Mouse (Mus musculus): ENCODE measurements around the gene Gm6904. TPM values are rescaled to one million over a fixed set of nuclear protein-coding genes. Genes with fewer than 3 reads are reported as not detected.
A peak's percentile ranks its signal among the peaks of the same experiment; 100 is the strongest.

Gene Gm6904
- polyA plus RNA-seq, 1 experiment from 2014 or later, result not detected

- Histone ChIP-seq H3K36me3 (peaks cover 16% of the 10 kb centered on the region; the same call in 1 of the 2 replicates), H3K4me3 (no peak overlapping the region), H3K27ac (no peak overlapping the region), H3K4me2 (no peak overlapping the region), H3K4me1 (peaks cover 17% of the 10 kb centered on the region), H3K9me3 (no peaks in the 10 kb centered on the region), H3K9ac (no peak overlapping the region), H3K27me3 (no peaks in the 10 kb centered on the region)
- 77% methylated on average over 7 of the region's 7 CpGs for WGBS
- ATAC-seq (ENCODE audit: insufficient number of reproducible peaks, low FRiP score, low TSS enrichment, low read depth), result no peak
These were observed 51.0 kb downstream of the Gm6904 start for GRCm38 (mm10) chr14:59209003-59209402.

DNA sequence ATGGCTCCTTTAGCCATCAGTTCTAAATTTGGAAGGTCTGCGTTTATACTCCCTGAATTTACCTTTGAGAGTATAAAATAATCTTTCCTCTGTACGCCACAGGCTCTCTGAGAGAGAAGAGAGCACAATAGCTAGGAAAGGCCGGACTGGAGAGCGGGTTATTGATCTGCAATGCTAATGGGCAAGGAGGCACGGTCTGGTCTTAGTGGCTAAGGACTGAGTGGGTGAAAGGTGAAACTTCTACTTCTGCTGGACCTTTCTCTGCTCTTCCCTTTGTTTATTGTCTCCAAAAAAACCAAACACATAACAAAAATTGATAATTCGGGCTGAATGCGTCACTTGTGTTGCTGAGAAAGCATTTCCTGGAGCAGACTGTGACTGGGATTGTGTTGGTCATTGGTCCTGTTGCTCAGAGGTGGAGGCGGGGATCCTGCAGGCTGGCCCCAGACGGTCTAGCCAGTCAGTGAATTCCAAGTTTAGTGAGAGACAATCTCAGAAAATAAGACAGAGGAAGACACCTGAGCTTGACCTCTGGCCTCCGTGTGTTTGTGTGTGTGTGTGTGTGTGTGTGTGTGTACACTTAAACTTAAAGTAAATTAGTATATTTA is 53.9 kb downstream of the Gm6904 start:
- H3K9ac ChIP-seq, result no peak overlapping the region
- WGBS, result 69% methylated on average over 10 of the region's 10 CpGs
- H3K27ac ChIP-seq, result no peak overlapping the region
- no peaks in the 10 kb centered on the region for H3K9me3 ChIP-seq
- H3K4me3 ChIP-seq, result no peak overlapping the region
- H3K4me1 ChIP-seq, result peaks cover 25% of the 10 kb centered on the region
- no peak overlapping the region for H3K4me2 ChIP-seq
- 0 out of 2 replicates have a peak, but pooled peaks cover 7% of the 10 kb centered on the region for H3K36me3 ChIP-seq
- H3K27me3 ChIP-seq, result no peaks in the 10 kb centered on the region
- no peak for ATAC-seq (ENCODE audit: insufficient number of reproducible peaks, low FRiP score, low TSS enrichment, low read depth)

GRCm38 (mm10) chr14:59205461-59205860 is 54.6 kb downstream of the Gm6904 start:
- Histone ChIP-seq H3K9ac (no peak overlapping the region), H3K27me3 (no peaks in the 10 kb centered on the region), H3K27ac (no peak overlapping the region), H3K4me1 (peaks cover 28% of the 10 kb centered on the region), H3K4me3 (no peak overlapping the region), H3K9me3 (no peaks in the 10 kb centered on the region), H3K4me2 (no peak overlapping the region), H3K36me3 (0 out of 2 replicates have a peak, but pooled peaks cover 4% of the 10 kb centered on the region)
- 34% methylated on average over 7 of the region's 7 CpGs for WGBS
- ATAC-seq (ENCODE audit: insufficient number of reproducible peaks, low FRiP score, low TSS enrichment, low read depth), result no peak

DNA sequence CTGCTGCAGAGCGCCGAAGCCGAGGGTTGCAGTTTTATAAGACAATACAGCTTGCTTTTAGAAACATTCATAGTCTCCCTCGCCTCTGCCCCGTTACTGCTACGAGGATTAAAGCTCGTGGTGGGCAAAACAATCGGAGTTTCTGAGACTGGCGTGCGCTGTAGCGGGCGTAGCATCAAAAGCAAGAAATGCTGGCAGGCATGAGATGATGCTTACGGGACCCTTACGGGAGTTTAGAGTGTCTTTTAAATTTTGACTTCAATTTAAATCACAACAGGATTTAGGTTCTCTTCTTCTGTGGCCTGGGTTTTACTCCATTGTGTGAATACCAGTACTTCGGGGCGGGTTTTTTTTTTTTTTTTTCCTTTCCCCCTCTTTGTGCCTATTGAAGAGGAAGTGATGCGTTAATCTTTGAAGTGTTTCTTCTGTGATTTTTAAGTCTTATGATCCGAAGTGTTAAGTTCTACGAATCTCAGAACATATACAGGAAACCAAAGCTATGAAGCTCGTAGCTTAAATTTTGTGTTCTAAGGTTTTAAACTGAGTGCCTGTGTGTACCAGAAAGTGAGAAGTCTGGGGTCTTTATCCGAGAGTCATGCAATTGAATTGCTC is 58.3 kb downstream of the Gm6904 start:
- under 1% methylated on average over 21 of the region's 21 CpGs for WGBS
- peak overlapping the region; percentile 94 for H3K4me3 ChIP-seq
- no peak for ATAC-seq (ENCODE audit: insufficient number of reproducible peaks, low FRiP score, low TSS enrichment, low read depth)
- peaks cover 26% of the 10 kb centered on the region for H3K4me1 ChIP-seq
- H3K27me3 ChIP-seq, result no peaks in the 10 kb centered on the region
- H3K36me3 ChIP-seq, result no peaks in the 10 kb centered on the region
- H3K27ac ChIP-seq, result peak overlapping the region; percentile 95
- peak overlapping the region; percentile 96 for H3K9ac ChIP-seq
- peak overlapping the region; percentile 87 for H3K4me2 ChIP-seq
- no peaks in the 10 kb centered on the region for H3K9me3 ChIP-seq

DNA sequence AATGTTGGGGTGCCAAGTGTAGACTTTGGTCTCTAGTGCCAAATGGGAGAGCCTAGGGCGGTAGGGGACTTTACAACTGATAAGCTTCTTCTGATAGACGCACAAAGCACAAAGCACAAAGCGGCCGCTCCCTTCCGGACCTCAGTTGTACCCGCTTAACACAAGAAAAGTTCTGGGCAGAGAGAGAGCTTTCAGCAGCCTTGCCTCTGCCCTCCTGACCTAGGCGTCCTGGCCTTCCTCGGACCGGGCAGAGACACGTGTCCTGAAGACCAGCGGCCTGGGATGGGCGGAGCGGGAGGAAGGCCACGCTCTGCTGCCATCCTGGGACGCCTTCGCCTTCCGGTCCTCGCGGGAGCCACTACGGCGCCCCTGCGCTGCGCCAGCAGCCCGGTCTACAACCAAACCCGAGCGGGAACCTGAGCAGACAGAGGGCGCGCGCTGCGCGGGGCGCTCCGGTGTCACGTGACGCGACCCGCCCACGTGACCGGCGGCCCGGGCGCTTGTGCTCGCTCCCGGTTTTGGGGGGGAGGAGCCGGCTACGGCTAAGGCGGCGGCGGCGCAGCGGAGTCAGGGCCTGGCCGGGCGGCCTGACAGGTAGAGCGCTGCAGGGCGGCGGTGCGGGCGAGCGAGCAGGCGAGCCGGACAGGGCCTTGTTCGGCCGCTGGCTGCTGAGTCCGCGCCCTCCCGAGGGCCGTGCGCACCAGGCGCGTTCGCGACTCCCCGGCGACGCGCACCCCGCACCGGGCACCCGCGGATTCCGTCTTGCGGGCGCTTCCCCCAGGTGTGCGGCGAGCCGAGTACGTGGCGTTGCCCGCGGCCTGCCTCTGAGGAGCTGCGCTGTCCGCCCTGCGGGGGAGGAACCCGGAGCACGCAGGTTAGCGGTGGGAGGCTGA is 59.1 kb downstream of the Gm6904 start, which contains the start of gene Rcbtb1:
TSS of gene Rcbtb1 (plus strand) at position 499 of the 893 bp plus-strand sequence.
- Histone ChIP-seq H3K4me2 (peak within 1 kb of the TSS; percentile 87), H3K27ac (peak within 1 kb of the TSS; percentile 95), H3K9me3 (no peaks in the 10 kb centered on the region), H3K9ac (peak within 1 kb of the TSS; percentile 96), H3K36me3 (no peaks in the 10 kb centered on the region), H3K4me1 (peaks cover 23% of the 10 kb centered on the region), H3K4me3 (peak within 1 kb of the TSS; percentile 94), H3K27me3 (no peaks in the 10 kb centered on the region)
- peak; percentile 94 for ATAC-seq (ENCODE audit: insufficient number of reproducible peaks, low FRiP score, low TSS enrichment, low read depth)
- under 1% methylated on average over 79 of the region's 96 CpGs for WGBS

Other genes with a start within 250 kb of the Gm6904 start
- not detected in 2 replicates for gene 1700129C05Rik, start 117.3 kb downstream of the Gm6904 start, polyA plus RNA-seq (2015; fragmentation: Nextera tagmentation; extraction: Ambion mirVana)
- not detected in 2 replicates for gene Gm5142, start 81.5 kb downstream of the Gm6904 start, polyA plus RNA-seq (2015; fragmentation: Nextera tagmentation; extraction: Ambion mirVana)
- 40.4 and 42.6 TPM in 2 replicates for gene Rcbtb1, start 59.0 kb downstream of the Gm6904 start, polyA plus RNA-seq (2015; fragmentation: Nextera tagmentation; extraction: Ambion mirVana)
- gene Phf11a, start 37.3 kb upstream of the Gm6904 start, polyA plus RNA-seq (2015; fragmentation: Nextera tagmentation; extraction: Ambion mirVana), result not detected in 2 replicates
- gene Phf11b, start 81.1 kb upstream of the Gm6904 start, polyA plus RNA-seq (2015; fragmentation: Nextera tagmentation; extraction: Ambion mirVana), result 0.51 and 0.74 TPM in 2 replicates
- 1.5 and 2.4 TPM in 2 replicates for gene Phf11d, start 105.3 kb upstream of the Gm6904 start, polyA plus RNA-seq (2015; fragmentation: Nextera tagmentation; extraction: Ambion mirVana)
- 0.47 and 0.54 TPM in 2 replicates for gene Phf11c, start 135.2 kb upstream of the Gm6904 start, polyA plus RNA-seq (2015; fragmentation: Nextera tagmentation; extraction: Ambion mirVana)
- 8.5 and 8.9 TPM in 2 replicates for gene Setdb2, start 180.7 kb upstream of the Gm6904 start, polyA plus RNA-seq (2015; fragmentation: Nextera tagmentation; extraction: Ambion mirVana)
- gene Cab39l, start 180.8 kb upstream of the Gm6904 start, polyA plus RNA-seq (2015; fragmentation: Nextera tagmentation; extraction: Ambion mirVana), result 41.0 and 44.5 TPM in 2 replicates

Measured in limb, embryonic 15.5 days (tissue).